Mouse (Mus musculus) brain, adult 10 weeks (tissue): ENCODE measurements around the gene Slc4a2. TPM values are rescaled to one million over a fixed set of nuclear protein-coding genes. Genes with fewer than 3 reads are reported as not detected.

Source experiments
- polyA plus RNA-seq: library from polyadenylated mRNA; stranded (reverse); fragments of 350-450 nt; fragmentation: Illumina TruSeq; extraction: RNeasy Lipid Tissue Mini Kit (QIAGEN cat#74804); gene quantifications from one replicate; pipeline ENCODE4 v1.2.3, GENCODE M21; 2015; ENCODE audit warnings: low read depth, low replicate concordance

The Slc4a2 gene
- polyA plus RNA-seq, result 30.8 TPM

GRCm38 (mm10) chr5:24423129-24424003, at the start of gene Slc4a2, which contains the start of gene Cdk5:
Gene Slc4a2, plus strand, starts transcription at chr5:24423837.
Gene Cdk5, minus strand, starts transcription at chr5:24423530.

GRCm38 (mm10) chr5:24391864-24392263, 31.8 kb upstream of the Slc4a2 start, which contains the start of gene Atg9b:
Gene Atg9b, minus strand, starts transcription at chr5:24392143.

GRCm38 (mm10) chr5:24393392-24393997, 30.1 kb upstream of the Slc4a2 start, which contains the start of gene Abcb8:
Gene Abcb8, plus strand, starts transcription at chr5:24393663.

GRCm38 (mm10) chr5:24413042-24413693, 10.5 kb upstream of the Slc4a2 start, which contains the start of gene Asic3:
Gene Asic3, plus strand, starts transcription at chr5:24413392.

GRCm38 (mm10) chr5:24444746-24445427, 21.2 kb downstream of the Slc4a2 start, which contains the start of gene Fastk:
Gene Fastk, minus strand, starts transcription at chr5:24445287.

GRCm38 (mm10) chr5:24447624-24448298, 24.1 kb downstream of the Slc4a2 start, which contains the start of gene Tmub1:
Gene Tmub1, minus strand, starts transcription at chr5:24447854.

GRCm38 (mm10) chr5:24452030-24452690, 28.5 kb downstream of the Slc4a2 start, which contains the start of gene Agap3:
Gene Agap3, plus strand, starts transcription at chr5:24452177.

Other genes starting within 250 kb of the Slc4a2 start
- gene Kcnh2, start 72.2 kb upstream of the Slc4a2 start, polyA plus RNA-seq, result 22.7 TPM
- 5.9 TPM for gene Nos3, start 59.0 kb upstream of the Slc4a2 start, polyA plus RNA-seq
- gene Atg9b, start 31.7 kb upstream of the Slc4a2 start, polyA plus RNA-seq, result 6.0 TPM
- 46.2 TPM for gene Abcb8, start 30.2 kb upstream of the Slc4a2 start, polyA plus RNA-seq
- gene Asic3, start 10.4 kb upstream of the Slc4a2 start, polyA plus RNA-seq, result 0.19 TPM
- gene Cdk5, start 307 bp upstream of the Slc4a2 start, polyA plus RNA-seq, result 176 TPM
- gene Fastk, start 21.4 kb downstream of the Slc4a2 start, polyA plus RNA-seq, result 114 TPM
- gene Tmub1, start 24.0 kb downstream of the Slc4a2 start, polyA plus RNA-seq, result 35.1 TPM
- 378 TPM for gene Agap3, start 28.3 kb downstream of the Slc4a2 start, polyA plus RNA-seq
- gene Gbx1, start 103.4 kb downstream of the Slc4a2 start, polyA plus RNA-seq, result 0.33 TPM
- gene Asb10, start 117.1 kb downstream of the Slc4a2 start, polyA plus RNA-seq, result 0.24 TPM
- gene 4931409K22Rik, start 133.0 kb downstream of the Slc4a2 start, polyA plus RNA-seq, result not detected
- gene Abcf2, start 153.6 kb downstream of the Slc4a2 start, polyA plus RNA-seq, result 99.2 TPM
- 25.9 TPM for gene Chpf2, start 162.9 kb downstream of the Slc4a2 start, polyA plus RNA-seq
- 96.9 TPM for gene Smarcd3, start 200.6 kb downstream of the Slc4a2 start, polyA plus RNA-seq